Mouse (Mus musculus) E14TG2a.4 (cell line): ENCODE measurements around the gene Smok3c.
"Not testable (repeated sequence)": the region's sequence is repeated elsewhere in the genome, so short reads cannot be mapped to it uniquely, and the experiment has no call there.

ENCODE experiments used
- H3K27me3 ChIP-seq: 2 replicates; pipeline ENCODE4 v1.6.1; 2014; ENCODE audit warnings: low read length, control low read depth; ENCODE audit not compliant: insufficient read depth
- H3K36me3 ChIP-seq: 2 replicates; pipeline ENCODE4 v1.6.1; 2014; ENCODE audit warnings: low read length, control low read depth; ENCODE audit not compliant: insufficient read depth
- H3K4me1 ChIP-seq: replicated peaks from 2 replicates; pipeline ENCODE4 v1.6.1; 2014; ENCODE audit warnings: low read depth, low read length, control low read depth
- H3K4me3 ChIP-seq: replicated peaks from 2 replicates; pipeline ENCODE4 v1.5.1; 2014; ENCODE audit warnings: mild to moderate bottlenecking, low read length
- H3K9me3 ChIP-seq: 2 replicates; pipeline ENCODE4 v1.6.1; 2014; ENCODE audit warnings: low read length, control low read depth
- CTCF ChIP-seq: conservative IDR thresholded peaks from 2 replicates; pipeline ENCODE4 v1.5.1; 2014; ENCODE audit warnings: low read length
- NANOG ChIP-seq: IDR thresholded peaks from 2 replicates; pipeline ENCODE4 v1.6.1; 2014; ENCODE audit warnings: borderline replicate concordance, low read length, mixed read lengths
- POU5F1 ChIP-seq: IDR thresholded peaks from 2 replicates; pipeline ENCODE4 v1.6.1; 2014; ENCODE audit warnings: low read length, borderline replicate concordance

Smok3c gene

DNA sequence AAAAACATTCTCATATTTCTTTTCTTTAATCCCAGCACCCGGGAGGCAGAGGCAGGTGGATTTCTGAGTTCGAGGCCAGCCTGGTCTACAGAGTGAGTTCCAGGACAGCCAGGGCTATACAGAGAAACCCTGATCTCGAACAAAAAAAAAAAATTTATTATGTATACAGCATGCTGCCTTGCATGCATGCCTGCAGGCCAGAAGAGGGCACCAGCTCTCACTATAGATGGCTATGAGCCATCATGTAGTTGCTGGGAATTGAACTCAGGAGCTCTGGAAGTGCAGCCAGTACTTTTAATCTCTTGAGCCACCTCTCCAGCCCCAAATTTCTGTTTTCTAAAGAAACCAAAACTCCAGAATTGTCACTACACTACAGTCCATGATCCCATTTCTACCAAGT, 37.3 kb downstream of the Smok3c start:
- Histone ChIP-seq H3K27me3 (no peaks in the 10 kb centered on the region), H3K4me1 (peaks cover 82% of the 10 kb centered on the region), H3K9me3 (no peaks in the 10 kb centered on the region), H3K4me3 (no peak overlapping the region), H3K36me3 (peaks cover 63% of the 10 kb centered on the region)
- TF ChIP-seq NANOG: no peak
- TF ChIP-seq POU5F1: no peak
- TF ChIP-seq CTCF: peak; percentile 40

DNA sequence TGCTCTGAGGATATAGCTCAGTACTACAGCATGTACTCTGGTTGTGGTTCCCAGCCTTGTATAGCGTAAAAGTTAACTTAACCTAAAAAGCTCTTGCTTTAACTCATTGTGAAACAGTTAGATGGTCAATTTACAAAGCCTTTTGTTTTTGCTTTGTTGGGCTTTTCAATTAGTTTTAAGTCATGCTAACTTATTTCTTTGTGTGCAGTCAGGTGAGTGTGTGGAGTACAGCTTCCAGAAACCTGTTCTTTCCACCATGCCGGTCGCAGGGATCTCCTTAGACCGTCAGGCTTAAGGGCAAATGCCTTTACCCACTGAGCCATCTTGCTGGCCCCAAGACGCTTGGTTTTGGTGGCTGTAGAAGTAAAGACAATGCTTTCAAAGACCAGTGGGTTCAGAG, 37.7 kb downstream of the Smok3c start:
- Histone ChIP-seq H3K27me3 (no peaks in the 10 kb centered on the region), H3K4me1 (peaks cover 82% of the 10 kb centered on the region), H3K4me3 (no peak overlapping the region), H3K36me3 (peaks cover 67% of the 10 kb centered on the region), H3K9me3 (no peaks in the 10 kb centered on the region)
- TF ChIP-seq CTCF (no peak), NANOG (peak; percentile 61; the same call in 1 of the 2 replicates), POU5F1 (no peak)

DNA sequence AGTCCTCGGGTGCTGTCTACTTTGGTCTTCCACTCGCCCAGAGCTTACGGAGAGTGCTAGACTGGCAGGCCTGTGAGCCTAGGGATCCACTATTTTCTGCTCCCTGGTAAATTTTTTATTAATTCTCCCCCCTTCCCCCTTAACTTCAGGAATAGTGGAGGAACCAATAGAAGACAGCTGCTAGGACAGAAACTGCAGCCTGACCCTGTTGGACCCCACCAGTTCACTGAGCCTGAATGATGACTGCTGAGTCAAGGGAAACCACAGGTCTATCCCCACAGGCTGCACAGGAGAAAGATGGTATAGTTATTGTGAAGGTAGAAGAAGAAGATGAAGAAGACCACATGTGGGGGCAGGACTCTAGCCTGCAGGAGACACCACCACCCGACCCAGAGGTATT, 39.8 kb downstream of the Smok3c start:
- peaks cover 75% of the 10 kb centered on the region for H3K36me3 ChIP-seq
- peaks cover 12% of the 10 kb centered on the region for H3K9me3 ChIP-seq
- H3K27me3 ChIP-seq: no peaks in the 10 kb centered on the region
- no peak for TF ChIP-seq CTCF
- no peak for TF ChIP-seq NANOG
- H3K4me3 ChIP-seq: no peak overlapping the region
- peaks cover 71% of the 10 kb centered on the region for H3K4me1 ChIP-seq

DNA sequence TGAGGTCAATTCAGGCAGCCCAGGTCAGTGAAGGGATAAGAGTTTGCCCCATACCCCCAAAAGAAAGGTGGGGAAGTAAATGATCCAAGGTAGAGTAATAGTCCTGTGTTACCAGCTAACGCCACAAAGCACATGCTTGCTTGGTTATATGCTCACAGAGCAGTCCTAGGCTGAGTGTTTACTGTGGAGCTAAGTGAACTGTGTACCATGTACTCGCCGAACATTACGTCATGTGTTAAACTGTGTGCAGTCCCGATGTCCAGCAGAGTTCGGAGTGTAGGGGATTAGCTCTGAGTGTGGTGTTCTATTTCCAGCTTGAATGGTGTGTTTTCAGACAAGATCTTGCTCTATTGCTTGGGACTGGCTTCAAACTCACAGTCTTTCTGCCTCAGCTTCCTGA, 41.5 kb downstream of the Smok3c start:
- Histone ChIP-seq H3K36me3 (peaks cover 76% of the 10 kb centered on the region), H3K27me3 (no peaks in the 10 kb centered on the region), H3K9me3 (peaks cover 18% of the 10 kb centered on the region), H3K4me3 (no peak overlapping the region), H3K4me1 (peaks cover 54% of the 10 kb centered on the region)
- no peak for TF ChIP-seq CTCF
- no peak for TF ChIP-seq POU5F1
- TF ChIP-seq NANOG: no peak

DNA sequence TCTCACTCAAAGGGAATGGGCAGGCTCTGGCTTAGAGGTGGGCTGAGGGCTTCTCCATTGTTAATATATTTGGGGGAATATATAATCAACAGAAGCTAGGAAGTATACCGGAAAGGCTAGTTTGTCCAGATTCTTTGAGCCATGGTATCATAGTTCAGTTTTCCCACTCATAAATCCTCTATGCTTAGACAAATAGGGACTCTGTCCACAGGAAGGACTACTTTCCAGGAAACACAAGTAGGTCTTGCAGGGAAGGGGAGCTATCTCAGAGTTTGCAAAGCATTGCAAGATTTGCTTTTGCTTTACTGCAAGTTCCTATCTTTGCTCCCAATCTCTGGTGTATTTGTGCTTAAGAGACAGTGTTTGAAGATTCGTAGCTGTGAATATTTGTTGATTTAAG, 52.0 kb downstream of the Smok3c start:
- Histone ChIP-seq H3K9me3 (no peaks in the 10 kb centered on the region), H3K27me3 (no peaks in the 10 kb centered on the region), H3K4me1 (peaks cover 17% of the 10 kb centered on the region), H3K4me3 (no peak overlapping the region), H3K36me3 (peaks cover 66% of the 10 kb centered on the region)
- no peak for TF ChIP-seq POU5F1
- TF ChIP-seq CTCF: no peak
- TF ChIP-seq NANOG: no peak

DNA sequence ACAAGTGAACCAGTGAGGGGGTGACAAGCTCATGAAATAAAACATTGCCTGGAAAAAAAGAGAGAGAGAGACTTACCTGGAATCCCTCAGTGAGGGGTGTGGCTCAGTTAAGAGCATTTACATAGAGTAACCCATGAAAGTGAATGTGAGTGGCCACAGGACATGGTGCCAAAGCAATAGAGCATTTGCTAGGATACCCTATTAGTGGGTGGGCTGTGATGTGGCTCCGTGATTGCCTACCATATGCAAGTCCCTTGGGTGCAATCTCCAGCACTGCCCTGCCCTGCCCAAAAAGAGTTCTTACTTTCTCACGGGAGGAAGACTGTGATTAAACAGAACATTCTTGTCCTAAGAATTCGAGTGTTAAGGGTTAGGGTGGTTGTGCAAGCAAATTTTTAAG, 54.1 kb downstream of the Smok3c start:
- Histone ChIP-seq H3K27me3 (no peaks in the 10 kb centered on the region), H3K9me3 (no peaks in the 10 kb centered on the region), H3K36me3 (peaks cover 44% of the 10 kb centered on the region), H3K4me1 (peaks cover 17% of the 10 kb centered on the region), H3K4me3 (no peak overlapping the region)
- no peak for TF ChIP-seq NANOG

DNA sequence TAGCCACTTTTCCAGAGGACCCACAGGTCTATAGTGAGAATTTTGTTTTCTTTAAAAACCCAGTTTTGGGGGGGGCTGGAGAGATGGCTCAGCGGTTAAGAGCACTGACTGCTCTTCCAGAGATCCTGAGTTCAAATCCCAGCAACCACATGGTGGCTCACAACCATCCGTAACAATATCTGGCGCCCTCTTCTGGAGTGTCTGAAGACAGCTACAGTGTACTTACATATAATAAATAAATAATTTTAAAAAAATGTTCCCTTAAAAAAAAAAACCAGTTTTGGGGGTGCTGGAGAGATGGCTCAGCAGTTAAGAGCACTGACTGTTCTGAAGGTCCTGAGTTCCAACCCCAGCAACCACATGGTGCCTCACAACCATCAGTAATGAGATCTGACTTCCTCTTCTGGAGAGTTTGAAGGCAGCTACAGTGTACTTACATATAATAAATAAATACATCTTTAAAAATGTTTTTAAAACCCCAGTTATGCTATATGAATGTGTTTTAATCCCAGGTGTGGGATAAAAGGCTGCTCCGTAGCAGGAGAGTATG, 56.9 kb downstream of the Smok3c start:
- H3K36me3 ChIP-seq: peaks cover 16% of the 10 kb centered on the region
- TF ChIP-seq CTCF: peak; percentile 25
- H3K9me3 ChIP-seq, H3K4me3 ChIP-seq, H3K27me3 ChIP-seq: not testable (repeated sequence)
- peaks cover 17% of the 10 kb centered on the region for H3K4me1 ChIP-seq
